Mouse (Mus musculus): Measurements from ENCODE around the gene Chst4. TPM values are rescaled to one million over a fixed set of nuclear protein-coding genes. Genes with fewer than 3 reads are reported as not detected.

Gene Chst4
- total and polyA plus RNA-seq, 3 experiments: 3.2 to 5.7 (median 3.3) TPM

DNA sequence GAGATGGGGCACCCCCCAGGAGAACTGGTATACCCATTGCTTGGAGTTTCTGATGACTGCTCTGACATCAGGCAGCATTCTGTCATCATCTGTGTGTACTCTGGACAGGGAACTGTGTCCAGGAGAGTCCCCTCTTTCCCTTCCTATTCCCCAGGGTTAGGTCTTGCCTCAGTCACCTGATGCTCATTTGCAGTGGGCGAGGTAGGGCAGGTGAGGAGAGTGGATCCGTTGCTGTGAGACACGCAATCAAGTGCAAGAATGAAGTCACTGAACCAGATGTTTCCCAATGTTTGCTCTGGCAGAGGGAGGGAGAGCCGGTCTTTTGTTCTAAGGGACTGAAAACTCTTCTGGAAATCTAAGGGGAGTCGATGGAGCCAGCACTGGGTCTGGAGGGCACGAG, 60.2 kb downstream of the Chst4 start:
- 70% methylated on average over 6 of the region's 6 CpGs for WGBS
- H3K27me3 ChIP-seq (ENCODE audit: control insufficient read depth, insufficient read depth, low read length): no peaks in the 10 kb centered on the region

More for the DNA sequence above, 60.2 kb downstream of the Chst4 start:
- DNase-seq: no peak
- no peak overlapping the region for H3K27ac ChIP-seq
- no peaks in the 10 kb centered on the region for H3K79me2 ChIP-seq (replicated peaks; ENCODE audit: control insufficient read depth, insufficient read depth, low read length)
- H3K4me3 ChIP-seq: no peak overlapping the region
- intact Hi-C loops (cut with DNase I): no loop called here
- no peaks in the 10 kb centered on the region for H3K36me3 ChIP-seq (ENCODE audit: control insufficient read depth, insufficient read depth, low read length)
- TF ChIP-seq CTCF (IDR thresholded peaks at IDR 0.05) (no peak), POLR2A (IDR thresholded peaks at IDR 0.05; ENCODE audit: insufficient read depth, low read depth, low read length) (no peak), EP300 (IDR thresholded peaks at IDR 0.05; ENCODE audit: insufficient read depth, low read depth, low read length) (no peak)
- H3K9ac ChIP-seq (ENCODE audit: low read depth, low read length): no peak overlapping the region
- no peaks in the 10 kb centered on the region for H3K4me1 ChIP-seq (ENCODE audit: control insufficient read depth, insufficient read depth, low read length)

Other genes with a start within 250 kb of the Chst4 start
- gene Phlpp2, start 171.2 kb downstream of the Chst4 start, total RNA-seq (2021): 1 to 10 TPM; 3.2 to 4.6 TPM
- gene Phlpp2, start 171.2 kb downstream of the Chst4 start, polyA plus RNA-seq (2012; rRNA removed): 2.1 and 4.2 TPM in 2 replicates
- gene Marveld3, start 77.5 kb downstream of the Chst4 start, total RNA-seq (2021): under 1 TPM; 0.11 to 0.31 TPM
- gene Marveld3, start 77.5 kb downstream of the Chst4 start, polyA plus RNA-seq (2012; rRNA removed): 0.10 and 0.12 TPM in 2 replicates
- gene Tat, start 49.3 kb downstream of the Chst4 start, total RNA-seq (2021): 1 to 10 TPM in 1 of 2 experiments, under 1 TPM in 1; 0.89 to 1.1 TPM
- gene Tat, start 49.3 kb downstream of the Chst4 start, polyA plus RNA-seq (2012; rRNA removed): 1.3 TPM in 2 replicates
- gene Zfp612, start 40.0 kb upstream of the Chst4 start, total RNA-seq (2021): 1 to 10 TPM; 6.5 to 6.8 TPM
- gene Zfp612, start 40.0 kb upstream of the Chst4 start, polyA plus RNA-seq (2012; rRNA removed): 2.7 and 6.4 TPM in 2 replicates
- gene Gm21964, start 61.5 kb upstream of the Chst4 start, total RNA-seq (2021): not detected
- not detected in 2 replicates for gene Gm21964, start 61.5 kb upstream of the Chst4 start, polyA plus RNA-seq (2012; rRNA removed)
- not detected for gene Gm17720, start 63.0 kb upstream of the Chst4 start, total RNA-seq (2021)
- gene Gm17720, start 63.0 kb upstream of the Chst4 start, polyA plus RNA-seq (2012; rRNA removed): not detected in 2 replicates
- gene Calb2, start 128.5 kb upstream of the Chst4 start, total RNA-seq (2021): not detected
- gene Calb2, start 128.5 kb upstream of the Chst4 start, polyA plus RNA-seq (2012; rRNA removed): not detected in 2 replicates
- 1 to 10 TPM; 2.9 to 3.2 TPM for gene Cmtr2, start 175.9 kb upstream of the Chst4 start, total RNA-seq (2021)
- gene Cmtr2, start 175.9 kb upstream of the Chst4 start, polyA plus RNA-seq (2012; rRNA removed): 1.9 and 2.6 TPM in 2 replicates
- under 1 TPM; 0.05 to 0.10 TPM for gene Hydin, start 227.2 kb upstream of the Chst4 start, total RNA-seq (2021)
- 0.09 and 0.21 TPM in 2 replicates for gene Hydin, start 227.2 kb upstream of the Chst4 start, polyA plus RNA-seq (2012; rRNA removed)

All from heart, adult 2 months (tissue).